Mouse (Mus musculus) myocyte (in vitro differentiated cells): ENCODE data around the gene St8sia1.

ENCODE experiments used
- CEBPB ChIP-seq: IDR thresholded peaks from 2 replicates; pipeline ENCODE4 v1.6.1; 2011; ENCODE audit warnings: mild to moderate bottlenecking, moderate library complexity; ENCODE audit not compliant: poor library complexity, insufficient read depth, severe bottlenecking
- MAX ChIP-seq: IDR thresholded peaks from one replicate; pipeline ENCODE4 v1.6.1; 2011; ENCODE audit warnings: low read depth, mild to moderate bottlenecking, control low read depth
- MYOD1 ChIP-seq, 3 experiments: IDR thresholded peaks; one replicate each; pipeline ENCODE4 v1.6.1; 2011; ENCODE audit warnings: control low read depth in 2 of 3, low read depth in 2 of 3, mild to moderate bottlenecking in 2 of 3, moderate library complexity in 1 of 3; ENCODE audit not compliant: insufficient read length in 2 of 3, control insufficient read depth in 1 of 3
- POLR2A ChIP-seq: IDR thresholded peaks from one replicate; pipeline ENCODE4 v1.6.1; 2011; ENCODE audit warnings: low read depth, mild to moderate bottlenecking, control low read depth, moderate library complexity; ENCODE audit not compliant: insufficient read length
- SRF ChIP-seq: IDR thresholded peaks from one replicate; pipeline ENCODE4 v1.6.1; 2011; ENCODE audit warnings: low read depth; ENCODE audit not compliant: control insufficient read depth, insufficient read length
- TCF12 ChIP-seq: IDR thresholded peaks from one replicate; pipeline ENCODE4 v1.6.1; 2011; ENCODE audit warnings: mild to moderate bottlenecking, control low read depth; ENCODE audit not compliant: poor library complexity, insufficient read depth, severe bottlenecking
- USF1 ChIP-seq: IDR thresholded peaks from one replicate; pipeline ENCODE4 v1.6.1; 2011; ENCODE audit warnings: low read depth, mild to moderate bottlenecking, control low read depth, moderate library complexity

GRCm38 (mm10) chr6:142776935-142777334, 187.3 kb downstream of the St8sia1 start:
- no peak for TF ChIP-seq SRF
- no peak for TF ChIP-seq POLR2A
- no peak for TF ChIP-seq USF1
- no peak for TF ChIP-seq TCF12
- TF ChIP-seq CEBPB, result no peak
- TF ChIP-seq MYOD1 (IDR thresholded peaks at IDR 0.05; ENCODE audit: control insufficient read depth in 1 of 3, insufficient read length in 2 of 3, low read depth in 2 of 3), result no peak
- TF ChIP-seq MAX, result no peak
